Mouse (Mus musculus): ENCODE measurements around the gene Susd1.

DNA sequence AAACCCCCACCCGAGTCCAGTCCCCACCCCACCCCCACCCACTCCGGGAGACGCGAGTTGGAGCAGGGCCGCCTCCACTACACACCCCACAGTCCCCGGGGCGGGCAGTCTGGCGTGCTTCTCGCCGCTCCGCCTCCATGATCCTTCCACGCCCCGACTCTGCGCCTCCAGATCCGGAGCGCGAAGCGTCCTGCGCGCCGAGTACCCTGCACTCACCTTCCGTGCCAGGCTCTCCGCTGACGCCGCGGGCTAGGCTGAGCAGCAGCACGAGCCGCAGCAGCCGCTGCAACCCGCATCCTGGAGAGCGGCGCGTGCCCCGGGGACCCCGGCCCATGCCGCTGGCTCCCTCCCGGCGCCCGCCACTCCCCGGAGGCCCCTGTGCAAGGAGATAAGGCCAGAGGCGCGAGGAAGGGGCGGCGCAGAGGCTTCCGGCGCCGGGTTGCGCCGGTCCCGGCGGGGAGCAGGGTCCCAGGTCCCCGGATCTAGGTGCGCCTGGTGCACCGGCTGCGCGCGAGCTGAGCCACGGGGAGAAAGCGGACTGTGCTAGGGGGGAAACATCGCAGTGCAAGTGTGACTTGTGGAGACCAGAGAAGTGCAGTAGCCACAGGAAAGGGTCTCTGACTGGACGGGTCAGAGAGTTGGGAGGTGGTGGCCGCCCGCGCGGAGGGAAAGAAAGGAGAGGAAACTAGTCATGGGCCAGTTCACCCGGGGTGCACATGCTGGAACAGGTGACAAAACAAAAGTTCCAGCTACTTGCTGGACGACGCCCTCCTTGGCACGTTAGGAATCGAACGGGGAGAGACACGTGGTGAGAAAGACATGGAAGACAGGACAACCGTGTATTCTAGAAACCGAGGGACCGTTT is at the start of gene Susd1:
- no peak for TF ChIP-seq CHD1 (IDR thresholded peaks at IDR 0.05; ENCODE audit: low read depth, low read length)
- no peak for TF ChIP-seq NRF1 (IDR thresholded peaks at IDR 0.05; ENCODE audit: low read depth, low read length)
- TF ChIP-seq CTCF (conservative IDR thresholded peaks at IDR 0.05 in 1 of 2, IDR thresholded peaks at IDR 0.05 in 1 of 2; ENCODE audit: low read depth in 2 of 2, low read length in 2 of 2) = no peak
- no peak for TF ChIP-seq POLR2A (IDR thresholded peaks at IDR 0.05; ENCODE audit: low read depth, low read length)
- TF ChIP-seq TBP (conservative IDR thresholded peaks at IDR 0.05; ENCODE audit: low read depth, low read length) = no peak
- no peak for TF ChIP-seq EP300 (IDR thresholded peaks at IDR 0.05; ENCODE audit: low read length)
- no peak for TF ChIP-seq CHD2 (IDR thresholded peaks at IDR 0.05; ENCODE audit: low read length)
- TF ChIP-seq MXI1 (IDR thresholded peaks at IDR 0.05; ENCODE audit: low read depth, low read length) = no peak
- no peak for TF ChIP-seq JUN (IDR thresholded peaks at IDR 0.05; ENCODE audit: insufficient read depth, low read depth, low read length)
- TF ChIP-seq ZNF384 (IDR thresholded peaks at IDR 0.05; ENCODE audit: low read depth, low read length) = no peak
